Mouse (Mus musculus) liver, postnatal 0 days (tissue): ENCODE results near the gene Pah.

ENCODE experiments used
- CTCF ChIP-seq: sonication (generic); IDR thresholded peaks from 2 replicates; pipeline ENCODE4 v1.5.1; 2016; ENCODE audit warnings: antibody characterized with exemption, low read depth
- EP300 ChIP-seq: IDR thresholded peaks from 2 replicates; pipeline ENCODE4 v1.6.1; 2016; ENCODE audit warnings: antibody characterized with exemption, low read depth, mild to moderate bottlenecking

GRCm38 (mm10) chr10:87596361-87597074 lies 74.9 kb downstream of the Pah start:
- TF ChIP-seq CTCF (peak; percentile 72), EP300 (no peak)
